11 mouse cellular contexts compared by ENCODE assay signal in the genomic region with DNA sequence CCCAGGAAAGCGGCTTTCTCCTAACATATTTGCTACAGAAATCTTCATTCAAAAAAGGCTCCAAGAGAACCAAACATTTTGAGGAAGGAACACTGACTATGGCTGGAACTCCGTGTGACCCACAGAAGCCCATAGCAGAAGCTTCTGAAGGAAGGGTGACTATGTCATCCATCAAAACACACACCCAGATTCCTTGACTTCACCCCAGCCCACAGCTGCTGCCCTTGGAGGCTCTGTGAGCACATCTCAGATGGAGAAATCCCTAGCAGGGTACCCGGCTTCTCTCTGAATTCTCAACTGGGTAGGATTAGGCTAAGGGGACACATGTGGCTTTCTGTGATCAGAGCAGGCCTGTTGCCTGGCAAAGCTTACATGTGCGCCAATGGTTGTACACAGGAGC. TPM values are rescaled to one million over a fixed set of nuclear protein-coding genes. Genes with fewer than 3 reads are reported as not detected.
DNase-seq lines count a peak whose midpoint lies in the region.
"Had no signal": no experiment of that assay in that cellular context is flagged by ENCODE, and none has a peak within 500 bp of the region (broad histone marks: within the 10 kb centered on the region; RNA-seq: fewer than 3 reads in every experiment).

No protein-coding gene starts in this region.

- intact Hi-C loops in gastrocnemius, postnatal 14 days (cut with DNase I; ENCODE audit: low total_unique reads), result no loop called here

- peak; percentile 31 for DNase-seq in cerebellum, adult 9-11 months
- no peak for DNase-seq in cerebellum, adult 11-12 months
- peak; percentile 53 for DNase-seq in gastrocnemius, postnatal 14 days
- no peak for DNase-seq in gastrocnemius, adult 18-20 months (ENCODE audit: low spot score)
- DNase-seq in lung, postnatal 14 days, result peak; percentile 9
- DNase-seq in lung, postnatal 4 days, result no peak
- DNase-seq: adrenal gland, adult 8-10 months; B cell, adult 2 months; kidney, adult 18-20 months; midbrain, embryonic 14.5 days; right cerebral cortex, postnatal 25 days had no signal

RNA-seq across cellular contexts. Expression of a gene that starts 29.7 kb away (rescaled TPM):
- 100 to 1,000 TPM; 169 to 170 TPM for total RNA-seq in gastrocnemius, postnatal 14 days (2021)
- 100 to 1,000 TPM; 149 to 185 TPM for total RNA-seq in gastrocnemius, adult 18-20 months (2021)

Comparison
In these comparisons a context has a peak if more than half of its experiments do, and no peak if none do; other contexts are left out.
1. DNase-seq: peak in cerebellum, adult 9-11 months (single experiment), gastrocnemius, postnatal 14 days (single experiment) and lung, postnatal 14 days (single experiment); none in cerebellum, adult 11-12 months (single experiment), gastrocnemius, adult 18-20 months (single experiment) and lung, postnatal 4 days (0 of 2).